Mouse (Mus musculus) thymus, adult 2 months (tissue): ENCODE results near the gene Acbd4.

Experiments used
- CTCF ChIP-seq: fragments of 200-500 bp; IDR thresholded peaks from 2 replicates; pipeline ENCODE4 v1.5.1; 2012; ENCODE audit warnings: mild to moderate bottlenecking, control low read depth, low read length, moderate library complexity, borderline replicate concordance; ENCODE audit not compliant: control insufficient read depth, poor library complexity, insufficient read depth; ENCODE audit errors: extremely low read depth
- POLR2A ChIP-seq: fragments of 200-500 bp; IDR thresholded peaks from 2 replicates; pipeline ENCODE4 v1.6.1; 2012; ENCODE audit warnings: mild to moderate bottlenecking, low read length, control low read depth, moderate library complexity; ENCODE audit not compliant: control insufficient read depth, poor library complexity, insufficient read depth; ENCODE audit errors: extremely low read depth

- TF ChIP-seq POLR2A, result no peak
- TF ChIP-seq CTCF, result no peak
These were observed 49.4 kb upstream of the Acbd4 start for GRCm38 (mm10) chr11:103052078-103052477.
